Comparison of ENCODE assay signal across 7 mouse cellular contexts in the genomic region with DNA sequence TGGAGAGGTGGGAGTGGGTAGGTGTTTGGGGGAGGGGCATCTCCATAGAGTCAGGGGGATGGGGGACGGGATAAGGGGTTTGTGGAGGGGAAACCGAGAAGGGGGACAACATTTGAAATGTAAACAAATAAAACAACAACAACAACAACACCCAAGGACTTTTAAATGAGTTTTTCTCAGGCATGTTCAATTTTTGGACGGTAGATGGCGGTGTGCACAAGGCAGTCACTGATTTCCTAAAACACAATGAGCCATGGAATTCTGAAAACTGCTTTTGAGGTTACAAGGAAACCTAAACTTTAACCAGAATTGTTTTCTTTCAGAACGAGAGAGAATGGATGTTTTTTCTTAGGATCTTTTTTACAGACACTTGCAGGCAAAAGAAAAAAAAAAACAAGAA.
DNase-seq lines count a peak whose midpoint lies in the region; ATAC-seq and TF ChIP-seq lines count a peak whose summit lies in the region.
"Not testable (repeated sequence)": the region's sequence is repeated elsewhere in the genome, so short reads cannot be mapped to it uniquely, and the experiment has no call there.

No protein-coding gene starts in this region.

- not testable (repeated sequence) for DNase-seq in MEL (ENCODE audit: low read depth, low spot score)
- peak; percentile 4 to 15 for DNase-seq in cerebellum, adult 18-20 months
- peak; percentile 16 for DNase-seq in embryonic facial prominence, embryonic 11.5 days (ENCODE audit: low spot score)
- peak; percentile 24 for DNase-seq in hindbrain, embryonic 11.5 days (ENCODE audit: low spot score)
- DNase-seq in layer of hippocampus, adult 11-12 months (ENCODE audit: low spot score) = peak; percentile 9
- peak; percentile 22 for DNase-seq in lung, embryonic 14.5 days
- peak; percentile 26 for DNase-seq in retina, postnatal 1 day

- TF ChIP-seq RAD21 in MEL (IDR thresholded peaks at IDR 0.05; ENCODE audit: low read depth, low read length) = peak; percentile 11; the same call in 1 of the 2 replicates

- not testable (repeated sequence) for H3K27ac ChIP-seq in MEL (ENCODE audit: control insufficient read depth, low read depth, low read length); embryonic facial prominence, embryonic 11.5 days (replicated peaks; ENCODE audit: low read depth, low read length); hindbrain, embryonic 11.5 days (ENCODE audit: low read depth, low read length); lung, embryonic 14.5 days (ENCODE audit: low read depth)

- not testable (repeated sequence) for H3K4me3 ChIP-seq in MEL (ENCODE audit: control insufficient read depth in 1 of 2, insufficient read depth in 1 of 2, low read depth in 2 of 2, low read length in 2 of 2); embryonic facial prominence, embryonic 11.5 days (ENCODE audit: low read depth, low read length); hindbrain, embryonic 11.5 days (ENCODE audit: low read depth, low read length); lung, embryonic 14.5 days (ENCODE audit: low read depth, low read length)

- H3K27me3 ChIP-seq in MEL (ENCODE audit: control insufficient read depth in 1 of 2, insufficient read depth in 2 of 2, low read length in 2 of 2); embryonic facial prominence, embryonic 11.5 days (ENCODE audit: control insufficient read depth, insufficient read depth, low read length); hindbrain, embryonic 11.5 days (ENCODE audit: control insufficient read depth, insufficient read depth, low read length); lung, embryonic 14.5 days (ENCODE audit: insufficient read depth, low read length): not testable (repeated sequence)

- not testable (repeated sequence) for ATAC-seq in embryonic facial prominence, embryonic 11.5 days (replicated peaks; ENCODE audit: insufficient number of reproducible peaks, low FRiP score, low TSS enrichment, low read depth); hindbrain, embryonic 11.5 days (ENCODE audit: low FRiP score); lung, embryonic 14.5 days (ENCODE audit: insufficient read depth)

- H3K9me3 ChIP-seq in MEL (replicated peaks; ENCODE audit: insufficient read depth, low read length); embryonic facial prominence, embryonic 11.5 days (replicated peaks; ENCODE audit: control insufficient read depth, low read length); hindbrain, embryonic 11.5 days (ENCODE audit: control insufficient read depth, low read length); lung, embryonic 14.5 days (ENCODE audit: low read depth, low read length): not testable (repeated sequence)

- not testable (repeated sequence) for TF ChIP-seq EP300 in MEL (IDR thresholded peaks at IDR 0.05; ENCODE audit: low read depth in 1 of 2, low read length in 2 of 2)

- not testable (repeated sequence) for TF ChIP-seq POLR2A in MEL (IDR thresholded peaks at IDR 0.05; ENCODE audit: control insufficient read depth in 1 of 2, insufficient read depth in 1 of 2, low read depth in 1 of 2, low read length in 2 of 2, poor library complexity in 1 of 2)

- not testable (repeated sequence) for H3K4me1 ChIP-seq in MEL (ENCODE audit: control insufficient read depth in 1 of 2, insufficient read depth in 2 of 2, low read length in 2 of 2); embryonic facial prominence, embryonic 11.5 days (ENCODE audit: control insufficient read depth, insufficient read depth, low read length); hindbrain, embryonic 11.5 days (replicated peaks; ENCODE audit: control insufficient read depth, insufficient read depth, low read length); lung, embryonic 14.5 days (ENCODE audit: insufficient read depth)

- WGBS in embryonic facial prominence, embryonic 11.5 days = 9% methylated on average over 5 of the region's 5 CpGs
- 8% methylated on average over 5 of the region's 5 CpGs for WGBS in hindbrain, embryonic 11.5 days
- 4% methylated on average over 5 of the region's 5 CpGs for WGBS in lung, embryonic 14.5 days

- not testable (repeated sequence) for H3K4me2 ChIP-seq in embryonic facial prominence, embryonic 11.5 days (ENCODE audit: low read depth, low read length); hindbrain, embryonic 11.5 days (replicated peaks; ENCODE audit: low read depth, low read length); lung, embryonic 14.5 days

- TF ChIP-seq CTCF in MEL (IDR thresholded peaks at IDR 0.05 in 2 of 3, conservative IDR thresholded peaks at IDR 0.05 in 1 of 3; ENCODE audit: control insufficient read depth in 1 of 3, insufficient read depth in 1 of 3, low read depth in 2 of 3, low read length in 3 of 3, poor library complexity in 1 of 3, severe bottlenecking in 1 of 3) = peak in 1 of 3 experiments; percentile 13; a peak in 2 of 6 replicates
- TF ChIP-seq CTCF in lung, embryonic 14.5 days (IDR thresholded peaks at IDR 0.05; ENCODE audit: low read depth) = peak; percentile 36

- not testable (repeated sequence) for H3K79me2 ChIP-seq in MEL (ENCODE audit: control insufficient read depth, insufficient read depth, low read length, poor library complexity)

- H3K36me3 ChIP-seq in MEL (ENCODE audit: control insufficient read depth in 1 of 2, insufficient read depth in 2 of 2, low read length in 2 of 2); embryonic facial prominence, embryonic 11.5 days (replicated peaks; ENCODE audit: control insufficient read depth, insufficient read depth, low read depth, low read length); hindbrain, embryonic 11.5 days (ENCODE audit: control insufficient read depth, insufficient read depth, low read length); lung, embryonic 14.5 days (ENCODE audit: insufficient read depth): not testable (repeated sequence)

- not testable (repeated sequence) for H3K9ac ChIP-seq in MEL (ENCODE audit: control insufficient read depth, low read depth, low read length, poor library complexity, severe bottlenecking); embryonic facial prominence, embryonic 11.5 days (replicated peaks; ENCODE audit: low read length); hindbrain, embryonic 11.5 days (ENCODE audit: low read depth, low read length); lung, embryonic 14.5 days
